Mouse (Mus musculus) midbrain, embryonic 12.5 days (tissue): ENCODE measurements at regions not wholly inside any gene's neighbourhood (a gene's known extent, or its start where the extent isn't known, plus 50 kb on each side); places are given as distances from the start of the nearest gene placed in this dataset.
A peak's percentile ranks its signal among the peaks of the same experiment; 100 is the strongest.

Source experiments
- ATAC-seq: fragments of 200-750 bp; cut with Nextera tagmentation; 2 replicates; pipeline ENCODE4 v1.8.0; 2017; ENCODE audit warnings: low read depth, moderate TSS enrichment, moderate library complexity; ENCODE audit not compliant: low FRiP score
- H3K27ac ChIP-seq: fragments of 300-500 bp; sonication (generic); replicated peaks from 2 replicates; pipeline ENCODE4 v1.5.1; 2016; ENCODE audit warnings: mild to moderate bottlenecking
- H3K27me3 ChIP-seq: fragments of 300-500 bp; sonication (generic); 2 replicates; pipeline ENCODE4 v1.6.1; 2016; ENCODE audit warnings: mild to moderate bottlenecking
- H3K36me3 ChIP-seq: fragments of 300-500 bp; sonication (generic); 2 replicates; pipeline ENCODE4 v1.6.1; 2016
- H3K4me1 ChIP-seq: fragments of 300-500 bp; sonication (generic); 2 replicates; pipeline ENCODE4 v1.6.1; 2016
- H3K4me2 ChIP-seq: fragments of 300-500 bp; sonication (generic); replicated peaks from 2 replicates; pipeline ENCODE4 v1.6.1; 2016; ENCODE audit warnings: mild to moderate bottlenecking, moderate library complexity
- H3K4me3 ChIP-seq: fragments of 300-500 bp; sonication (generic); 2 replicates; pipeline ENCODE4 v1.5.1; 2016; ENCODE audit warnings: mild to moderate bottlenecking
- H3K9ac ChIP-seq: fragments of 300-500 bp; sonication (generic); replicated peaks from 2 replicates; pipeline ENCODE4 v1.6.1; 2016; ENCODE audit warnings: mild to moderate bottlenecking, moderate library complexity
- H3K9me3 ChIP-seq: fragments of 300-500 bp; sonication (generic); 2 replicates; pipeline ENCODE4 v1.6.1; 2016; ENCODE audit warnings: mild to moderate bottlenecking
- WGBS: fragments of 180-500 bp; shearing (Covaris S2); methylation state at CpG from one replicate; pipeline ENCODE4 v1.1.7; 2016; 5-methylcytosine and 5-hydroxymethylcytosine counted together

DNA sequence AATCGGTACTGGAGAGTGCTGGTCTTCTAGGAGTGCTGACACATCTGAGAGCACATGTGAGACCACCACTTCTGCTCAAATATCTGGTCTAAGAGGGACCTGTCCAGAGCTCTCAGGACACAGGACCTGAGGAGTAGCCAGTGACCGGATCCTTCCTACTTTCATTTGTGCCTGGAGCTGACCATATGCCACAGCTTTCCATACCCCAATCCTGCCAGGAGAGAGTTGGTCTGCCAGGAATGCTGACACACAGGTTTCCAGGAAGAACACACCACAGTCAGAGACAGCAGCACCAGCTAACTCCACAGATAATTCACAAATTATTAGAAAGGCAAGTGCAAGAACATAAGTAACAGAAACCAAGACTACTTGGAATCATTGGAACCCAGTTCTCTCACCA is 906.5 kb upstream of the Cdh10 start:
- no peaks in the 10 kb centered on the region for H3K4me1 ChIP-seq
- no peak overlapping the region for H3K27ac ChIP-seq
- no peaks in the 10 kb centered on the region for H3K9me3 ChIP-seq
- no peak overlapping the region for H3K4me3 ChIP-seq
- no peak overlapping the region for H3K9ac ChIP-seq
- H3K4me2 ChIP-seq = no peak overlapping the region
- WGBS = 94% methylated on average over 2 of the region's 2 CpGs
- H3K36me3 ChIP-seq = no peaks in the 10 kb centered on the region
- no peak for ATAC-seq
- H3K27me3 ChIP-seq = no peaks in the 10 kb centered on the region

DNA sequence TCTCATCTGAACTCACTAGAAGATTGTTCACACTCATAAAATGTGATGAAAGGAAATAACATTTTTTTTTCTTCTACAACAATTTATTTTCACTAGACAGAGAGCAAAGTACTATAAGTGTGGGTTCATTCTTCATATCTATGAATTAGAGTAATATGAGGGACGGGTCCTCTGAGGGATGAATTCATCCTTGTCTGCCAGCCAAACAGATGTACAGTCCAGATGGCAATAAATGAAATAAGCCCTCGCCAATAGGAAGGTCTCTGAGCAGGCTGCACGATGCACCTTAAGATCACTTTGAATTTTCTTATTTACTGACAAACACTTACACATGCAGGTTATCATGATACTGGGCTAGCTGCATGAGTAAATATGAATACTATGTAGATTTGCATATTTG is 886.2 kb upstream of the Cdh10 start:
- no peak overlapping the region for H3K4me2 ChIP-seq
- WGBS = 82% methylated on average over 3 of the region's 3 CpGs
- H3K27ac ChIP-seq = no peak overlapping the region
- H3K4me1 ChIP-seq = no peaks in the 10 kb centered on the region
- no peaks in the 10 kb centered on the region for H3K9me3 ChIP-seq
- H3K9ac ChIP-seq = no peak overlapping the region
- no peak for ATAC-seq
- no peaks in the 10 kb centered on the region for H3K27me3 ChIP-seq
- no peak overlapping the region for H3K4me3 ChIP-seq
- H3K36me3 ChIP-seq = no peaks in the 10 kb centered on the region

DNA sequence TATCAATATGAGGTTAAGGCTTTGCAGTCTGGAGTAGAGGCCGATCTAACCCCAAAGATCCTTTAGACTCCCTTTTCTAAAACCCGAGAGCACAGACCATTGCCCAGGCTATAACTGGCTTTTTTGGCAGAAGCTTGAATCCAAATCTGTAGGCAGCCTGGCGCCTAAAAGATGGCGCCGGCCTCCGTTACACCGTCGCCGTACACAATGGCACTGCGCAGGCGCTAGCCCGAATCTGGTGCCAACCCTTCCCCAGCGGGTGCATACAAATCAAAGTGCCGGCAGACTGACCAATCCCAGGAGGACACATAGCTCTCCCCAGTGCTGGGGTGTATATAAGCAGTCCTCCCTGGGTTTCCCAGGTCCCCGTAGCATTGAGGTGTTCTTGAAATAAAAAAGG is 884.9 kb upstream of the Cdh10 start:
- Histone ChIP-seq H3K27ac (no peak overlapping the region), H3K4me3 (no peak overlapping the region), H3K4me1 (no peaks in the 10 kb centered on the region), H3K9me3 (no peaks in the 10 kb centered on the region), H3K27me3 (no peaks in the 10 kb centered on the region), H3K9ac (no peak overlapping the region), H3K4me2 (no peak overlapping the region), H3K36me3 (no peaks in the 10 kb centered on the region)
- ATAC-seq = no peak
- 92% methylated on average over 15 of the region's 15 CpGs for WGBS

DNA sequence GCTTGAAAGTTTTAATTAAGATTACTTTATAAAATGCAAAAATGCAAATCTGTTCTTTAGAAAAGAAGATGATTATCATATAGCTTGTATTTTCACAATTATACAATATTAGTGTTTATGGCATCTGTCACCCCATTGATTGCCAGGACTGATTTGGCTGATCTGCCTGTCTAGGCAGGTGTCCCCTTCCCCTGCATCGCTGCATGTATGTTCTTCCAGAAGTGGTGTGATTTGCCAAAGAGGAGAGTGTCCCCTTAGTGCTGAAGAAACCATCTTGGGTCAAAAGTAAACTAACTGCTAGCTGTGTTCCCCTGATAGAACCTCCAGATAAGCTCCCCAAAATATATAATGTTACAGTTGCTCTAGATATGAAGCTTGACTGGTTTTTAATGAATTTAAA is 883.3 kb upstream of the Cdh10 start:
- ATAC-seq = no peak
- Histone ChIP-seq H3K4me2 (no peak overlapping the region), H3K27ac (no peak overlapping the region), H3K4me1 (no peaks in the 10 kb centered on the region), H3K27me3 (no peaks in the 10 kb centered on the region), H3K4me3 (no peak overlapping the region), H3K36me3 (no peaks in the 10 kb centered on the region), H3K9me3 (no peaks in the 10 kb centered on the region), H3K9ac (no peak overlapping the region)
- 71% methylated on average over 1 of the region's 1 CpGs for WGBS

DNA sequence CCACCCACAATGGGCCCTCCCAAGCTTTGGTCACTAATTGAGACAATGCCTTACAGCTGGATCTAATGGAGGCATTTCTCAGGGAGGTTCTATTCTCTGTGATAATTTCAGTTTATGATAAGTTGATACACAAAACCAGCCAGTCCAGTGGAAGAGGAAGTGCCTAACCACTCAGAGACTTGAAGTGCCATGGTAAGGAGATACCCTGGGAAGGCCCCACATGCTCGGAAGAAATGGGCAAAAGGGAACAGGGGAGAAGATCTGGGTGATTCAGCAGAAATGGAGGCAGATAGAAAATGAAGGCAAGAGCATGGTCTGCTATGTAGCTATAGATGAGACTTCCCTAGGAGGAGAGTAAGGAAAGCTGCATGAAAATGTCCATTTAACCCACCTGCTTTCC is 856.0 kb upstream of the Cdh10 start:
- no peak overlapping the region for H3K4me2 ChIP-seq
- no peak overlapping the region for H3K9ac ChIP-seq
- no peak overlapping the region for H3K4me3 ChIP-seq
- ATAC-seq = no peak
- H3K27ac ChIP-seq = no peak overlapping the region
- H3K4me1 ChIP-seq = no peaks in the 10 kb centered on the region
- 79% methylated on average over 1 of the region's 1 CpGs for WGBS
- H3K9me3 ChIP-seq = no peaks in the 10 kb centered on the region
- no peaks in the 10 kb centered on the region for H3K27me3 ChIP-seq
- H3K36me3 ChIP-seq = no peaks in the 10 kb centered on the region

DNA sequence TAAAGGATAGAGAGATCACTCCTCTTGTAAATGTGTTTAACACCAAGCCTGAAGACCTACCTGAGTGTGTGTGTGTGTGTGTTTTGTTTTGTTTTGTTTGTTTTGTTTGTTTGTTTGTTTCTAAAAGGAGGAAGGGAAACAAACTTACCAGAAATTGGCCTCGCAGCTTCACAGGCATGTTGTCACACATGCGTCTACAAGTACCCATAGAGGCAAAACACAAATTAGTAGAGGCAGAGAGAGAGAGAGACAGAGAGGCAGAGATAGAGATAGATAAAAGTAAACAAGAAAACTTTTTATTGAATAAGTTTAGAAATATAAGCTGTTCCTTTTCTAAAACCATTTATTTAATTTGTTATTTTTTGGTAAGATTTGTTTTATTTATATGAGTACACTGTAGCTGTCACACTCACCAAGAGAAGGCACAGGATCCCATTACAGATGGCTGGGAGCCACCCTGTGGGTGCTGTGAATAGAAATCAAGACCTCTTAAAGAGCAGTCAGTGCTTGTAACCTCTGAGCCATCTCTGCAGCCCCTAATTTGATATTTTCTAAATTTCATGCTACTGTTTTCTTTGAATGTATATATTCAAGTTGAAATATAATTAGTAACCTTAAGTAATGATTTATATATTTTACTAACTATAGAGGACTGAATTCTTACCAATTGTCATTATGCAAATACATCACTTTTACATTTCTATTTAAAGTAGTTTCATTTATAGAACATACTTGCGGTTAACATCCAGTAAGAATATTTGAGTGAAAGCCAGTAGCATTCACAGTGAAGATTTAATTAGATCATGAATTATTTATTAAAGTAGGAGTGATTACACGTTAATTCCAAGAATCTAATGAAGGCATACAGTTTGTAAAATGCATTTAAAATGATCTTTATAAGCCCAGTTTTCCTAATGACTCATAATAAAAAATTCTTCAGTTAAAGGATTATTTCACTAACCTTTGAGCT is 855.2 kb upstream of the Cdh10 start:
- no peak overlapping the region for H3K4me3 ChIP-seq
- no peak overlapping the region for H3K4me2 ChIP-seq
- no peaks in the 10 kb centered on the region for H3K27me3 ChIP-seq
- ATAC-seq = no peak
- H3K4me1 ChIP-seq = no peaks in the 10 kb centered on the region
- no peaks in the 10 kb centered on the region for H3K9me3 ChIP-seq
- no peak overlapping the region for H3K27ac ChIP-seq
- H3K36me3 ChIP-seq = no peaks in the 10 kb centered on the region
- 80% methylated on average over 4 of the region's 4 CpGs for WGBS
- H3K9ac ChIP-seq = no peak overlapping the region

DNA sequence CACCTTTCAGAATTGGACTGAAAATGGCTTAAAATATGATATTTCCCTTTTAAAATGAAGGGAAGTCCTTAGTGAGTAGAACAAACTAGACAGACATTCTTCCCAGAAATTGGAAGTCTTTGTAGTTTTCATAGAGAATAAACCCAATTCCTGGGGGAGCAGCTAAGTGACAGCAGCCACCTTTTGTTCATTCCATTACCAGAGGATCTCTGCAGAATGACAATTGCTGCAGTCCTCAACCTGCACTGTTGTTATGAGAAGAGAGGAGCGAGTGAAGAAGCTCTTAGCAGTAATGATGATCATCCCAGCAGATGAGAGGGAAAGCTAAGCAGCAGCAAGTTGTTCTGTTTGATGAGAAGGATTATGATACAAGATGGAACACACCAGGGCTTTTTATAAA is 831.0 kb upstream of the Cdh10 start:
- Histone ChIP-seq H3K9ac (no peak overlapping the region), H3K4me1 (no peaks in the 10 kb centered on the region), H3K4me2 (no peak overlapping the region), H3K4me3 (no peak overlapping the region), H3K9me3 (no peaks in the 10 kb centered on the region), H3K36me3 (no peaks in the 10 kb centered on the region), H3K27ac (no peak overlapping the region), H3K27me3 (no peaks in the 10 kb centered on the region)
- ATAC-seq = no peak
- 56% methylated on average over 1 of the region's 1 CpGs for WGBS

DNA sequence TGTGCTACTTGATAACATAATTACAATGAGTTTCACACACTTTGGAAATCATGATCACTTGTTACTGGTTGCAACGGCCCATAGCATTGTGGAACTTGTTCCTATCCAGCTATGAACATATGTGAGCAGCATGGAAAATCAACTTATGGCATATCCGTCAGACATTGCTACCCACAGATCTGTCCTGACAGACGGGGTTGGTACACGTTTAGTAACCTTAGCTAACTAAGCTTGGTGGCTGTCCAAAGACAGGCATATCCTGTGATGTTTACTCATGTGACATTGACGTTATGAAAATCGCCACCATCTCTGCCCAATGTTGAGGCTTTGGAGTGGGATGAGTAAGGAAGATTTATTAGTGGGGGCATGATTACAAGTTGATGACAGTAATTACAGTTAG is 786.1 kb upstream of the Cdh10 start:
- WGBS = 92% methylated on average over 6 of the region's 6 CpGs

DNA sequence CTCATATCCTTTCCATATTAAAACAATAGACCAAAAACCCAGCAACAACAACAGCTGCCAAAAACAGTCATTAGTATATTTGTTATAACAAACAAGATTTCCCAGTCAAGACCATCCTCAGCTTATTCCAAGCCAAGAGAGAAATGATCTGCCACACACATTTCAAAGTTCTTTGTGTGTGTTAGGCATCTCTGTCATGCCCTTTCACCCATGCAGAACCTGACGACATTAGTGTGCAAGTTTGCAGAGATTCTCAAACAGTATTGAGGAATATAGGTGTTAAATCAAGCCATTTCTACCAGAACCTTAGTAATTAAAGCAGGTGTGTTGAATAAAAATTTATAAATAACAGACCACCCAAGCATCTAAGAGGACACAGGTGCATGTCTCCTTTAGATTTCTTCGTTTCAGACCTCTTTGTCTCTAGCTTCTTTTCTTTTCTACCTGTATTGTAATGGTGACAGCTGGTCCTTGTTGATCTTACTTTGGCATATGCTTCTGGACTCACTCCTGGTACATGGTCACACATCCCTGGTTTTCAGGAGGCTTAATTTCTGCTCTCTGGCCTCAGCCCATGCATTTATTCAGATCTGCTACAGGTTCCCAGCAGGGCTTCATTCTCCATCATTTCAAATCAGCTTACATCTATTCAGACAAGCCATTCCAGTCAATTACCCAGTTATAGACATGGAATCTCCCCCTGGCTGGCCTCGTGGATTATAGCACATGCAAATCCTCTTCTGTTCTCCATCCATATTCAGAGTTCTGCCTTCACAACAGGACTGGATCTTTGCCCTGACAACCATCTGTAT is 766.3 kb upstream of the Cdh10 start:
- H3K4me3 ChIP-seq = no peak overlapping the region
- no peaks in the 10 kb centered on the region for H3K27me3 ChIP-seq
- WGBS = 23% methylated on average over 3 of the region's 3 CpGs
- ATAC-seq = peak; percentile 92
- H3K4me1 ChIP-seq = peaks cover 7% of the 10 kb centered on the region; the same call in 1 of the 2 replicates
- no peaks in the 10 kb centered on the region for H3K9me3 ChIP-seq
- H3K4me2 ChIP-seq = no peak overlapping the region
- no peaks in the 10 kb centered on the region for H3K36me3 ChIP-seq
- H3K9ac ChIP-seq = no peak overlapping the region
- H3K27ac ChIP-seq = no peak overlapping the region

More for the DNA sequence above, 786.1 kb upstream of the Cdh10 start:
- H3K36me3 ChIP-seq = no peaks in the 10 kb centered on the region
- H3K27ac ChIP-seq = no peak overlapping the region
- no peak overlapping the region for H3K4me2 ChIP-seq
- H3K9ac ChIP-seq = no peak overlapping the region
- H3K27me3 ChIP-seq = no peaks in the 10 kb centered on the region
- H3K9me3 ChIP-seq = no peaks in the 10 kb centered on the region
- H3K4me1 ChIP-seq = no peaks in the 10 kb centered on the region
- no peak for ATAC-seq
- H3K4me3 ChIP-seq = no peak overlapping the region

DNA sequence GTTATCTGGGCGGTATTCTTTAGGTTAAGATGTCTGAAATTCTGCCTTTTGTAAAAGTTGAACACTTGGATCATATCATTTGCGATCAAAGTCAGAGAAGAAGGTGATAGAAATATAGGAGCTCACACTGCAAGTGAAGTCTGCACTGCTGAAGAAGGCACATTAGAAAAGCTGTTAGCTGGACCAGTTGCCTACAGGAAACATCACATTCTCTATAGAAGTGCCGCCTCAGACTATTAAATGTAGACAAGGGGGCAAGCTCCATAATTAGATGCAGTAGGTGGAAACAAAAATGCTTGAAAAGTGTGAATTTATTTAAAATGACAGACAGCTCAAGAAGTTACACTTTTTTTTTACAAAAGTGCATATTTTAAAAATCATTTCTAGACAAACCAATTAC is 753.2 kb upstream of the Cdh10 start:
- no peak for ATAC-seq
- Histone ChIP-seq H3K9ac (no peak overlapping the region), H3K36me3 (no peaks in the 10 kb centered on the region), H3K9me3 (no peaks in the 10 kb centered on the region), H3K4me2 (no peak overlapping the region), H3K4me1 (no peaks in the 10 kb centered on the region), H3K4me3 (no peak overlapping the region), H3K27me3 (no peaks in the 10 kb centered on the region), H3K27ac (no peak overlapping the region)
- 86% methylated on average over 3 of the region's 3 CpGs for WGBS

DNA sequence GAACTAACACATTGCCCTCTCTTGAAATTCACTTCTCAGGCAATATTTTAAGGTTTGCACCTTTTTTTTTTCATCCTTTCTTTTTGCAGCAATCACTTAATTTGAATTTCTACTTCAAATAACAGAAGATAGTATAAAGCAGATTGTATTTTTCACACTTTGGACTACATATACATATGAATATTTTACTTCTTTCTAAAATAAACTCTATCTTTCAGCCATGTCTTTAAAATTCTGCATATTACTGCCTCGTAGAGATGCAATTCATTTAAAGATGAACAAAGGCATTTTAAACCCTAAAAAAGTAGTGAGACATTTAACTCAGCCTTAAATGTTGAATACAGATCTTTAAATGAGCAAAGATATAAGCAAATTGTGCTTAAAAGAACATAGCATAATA is 739.1 kb upstream of the Cdh10 start:
- H3K9ac ChIP-seq = no peak overlapping the region
- no peak for ATAC-seq
- WGBS = 68% methylated on average over 1 of the region's 1 CpGs
- no peaks in the 10 kb centered on the region for H3K4me1 ChIP-seq
- H3K9me3 ChIP-seq = no peaks in the 10 kb centered on the region
- no peak overlapping the region for H3K4me2 ChIP-seq
- H3K27me3 ChIP-seq = no peaks in the 10 kb centered on the region
- H3K36me3 ChIP-seq = no peaks in the 10 kb centered on the region
- H3K4me3 ChIP-seq = no peak overlapping the region
- no peak overlapping the region for H3K27ac ChIP-seq
